In the genomic region with DNA sequence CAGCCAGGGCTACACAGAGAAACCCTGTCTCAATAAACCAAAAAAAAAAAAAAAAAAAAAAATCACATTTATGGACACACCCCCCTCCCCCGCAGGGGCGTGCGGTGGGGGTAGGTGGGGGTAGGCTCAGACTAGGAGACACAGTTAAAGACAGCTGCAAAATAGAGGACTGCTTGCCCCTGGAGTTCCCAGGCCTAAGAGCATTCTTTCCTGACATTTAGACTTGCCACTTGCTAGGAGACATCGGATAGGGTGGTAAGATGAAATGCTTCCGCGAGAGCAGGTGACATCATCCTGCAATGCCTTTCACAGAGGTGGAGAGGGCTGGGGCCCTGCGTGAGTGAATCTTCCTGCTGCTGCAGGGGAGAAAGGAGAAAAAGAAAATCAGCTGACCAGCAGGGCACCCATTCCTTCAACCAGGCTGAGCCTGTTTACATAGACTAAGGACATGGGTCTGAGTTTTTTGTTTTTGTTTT, we compare ENCODE assay signal across 11 mouse cellular contexts. TPM values are rescaled to one million over a fixed set of nuclear protein-coding genes. Genes with fewer than 3 reads are reported as not detected.
DNase-seq lines count a peak whose midpoint lies in the region; ATAC-seq and TF ChIP-seq lines count a peak whose summit lies in the region.
"Had no signal": no experiment of that assay in that cellular context is flagged by ENCODE, and none has a peak within 500 bp of the region (broad histone marks: within the 10 kb centered on the region; RNA-seq: fewer than 3 reads in every experiment).

No protein-coding gene starts in this region.

- 31% methylated on average over 7 of the region's 7 CpGs for WGBS in hindbrain, embryonic 10.5 days
- 34% methylated on average over 7 of the region's 7 CpGs for WGBS in hindbrain, embryonic 11.5 days
- WGBS in hindbrain, embryonic 14.5 days = 38% methylated on average over 7 of the region's 7 CpGs
- WGBS in heart, embryonic 10.5 days = 14% methylated on average over 7 of the region's 7 CpGs

- peak; percentile 59; the same call in 1 of the 2 replicates for TF ChIP-seq EP300 in ES-Bruce4 (IDR thresholded peaks at IDR 0.05; ENCODE audit: insufficient read depth, low read depth, low read length)

- H3K4me3 ChIP-seq in hindbrain, embryonic 10.5 days = no peak overlapping the region
- H3K4me3 ChIP-seq in hindbrain, embryonic 11.5 days (ENCODE audit: low read depth, low read length) = no peak overlapping the region
- H3K4me3 ChIP-seq in ES-Bruce4 (ENCODE audit: low read depth, low read length) = no peak overlapping the region
- no peak overlapping the region for H3K4me3 ChIP-seq in hindbrain, embryonic 14.5 days (replicated peaks; ENCODE audit: low read length)
- H3K4me3 ChIP-seq in heart, embryonic 10.5 days = no peak overlapping the region

- H3K4me1 ChIP-seq in hindbrain, embryonic 10.5 days (replicated peaks) = peaks cover 71% of the 10 kb centered on the region
- H3K4me1 ChIP-seq in hindbrain, embryonic 11.5 days (replicated peaks; ENCODE audit: control insufficient read depth, insufficient read depth, low read length) = peaks cover 12% of the 10 kb centered on the region
- peaks cover 13% of the 10 kb centered on the region for H3K4me1 ChIP-seq in ES-Bruce4 (ENCODE audit: control insufficient read depth, insufficient read depth, low read length)
- peaks cover 51% of the 10 kb centered on the region for H3K4me1 ChIP-seq in hindbrain, embryonic 14.5 days (replicated peaks; ENCODE audit: control insufficient read depth, insufficient read depth, low read length)
- H3K4me1 ChIP-seq in heart, embryonic 10.5 days = peaks cover 64% of the 10 kb centered on the region

- H3K4me2 ChIP-seq in hindbrain, embryonic 11.5 days (replicated peaks; ENCODE audit: low read depth, low read length) = no peak overlapping the region
- H3K4me2 ChIP-seq in hindbrain, embryonic 14.5 days (replicated peaks) = no peak overlapping the region

- no peaks in the 10 kb centered on the region for H3K9me3 ChIP-seq in hindbrain, embryonic 10.5 days
- H3K9me3 ChIP-seq in hindbrain, embryonic 11.5 days (ENCODE audit: control insufficient read depth, low read length) = no peaks in the 10 kb centered on the region
- H3K9me3 ChIP-seq in ES-Bruce4 (replicated peaks; ENCODE audit: control insufficient read depth, insufficient read depth, low read length, poor library complexity, severe bottlenecking) = no peaks in the 10 kb centered on the region
- no peaks in the 10 kb centered on the region for H3K9me3 ChIP-seq in hindbrain, embryonic 14.5 days (ENCODE audit: control insufficient read depth, low read length)
- H3K9me3 ChIP-seq in heart, embryonic 10.5 days = no peaks in the 10 kb centered on the region
- H3K9me3 ChIP-seq: embryonic facial prominence, embryonic 15.5 days had no signal

- peaks cover 4% of the 10 kb centered on the region; the same call in 1 of the 2 replicates for H3K36me3 ChIP-seq in hindbrain, embryonic 10.5 days
- no peaks in the 10 kb centered on the region for H3K36me3 ChIP-seq in hindbrain, embryonic 11.5 days (ENCODE audit: control insufficient read depth, insufficient read depth, low read length)
- H3K36me3 ChIP-seq in ES-Bruce4 (ENCODE audit: control insufficient read depth, insufficient read depth, low read length, poor library complexity, severe bottlenecking) = peaks cover 13% of the 10 kb centered on the region
- peaks cover 4% of the 10 kb centered on the region; the same call in 1 of the 2 replicates for H3K36me3 ChIP-seq in hindbrain, embryonic 14.5 days (replicated peaks; ENCODE audit: control insufficient read depth, insufficient read depth)
- H3K36me3 ChIP-seq in heart, embryonic 10.5 days = peaks cover 9% of the 10 kb centered on the region; the same call in 1 of the 2 replicates
- H3K36me3 ChIP-seq: embryonic facial prominence, embryonic 15.5 days had no signal

- no peak for ATAC-seq in hindbrain, embryonic 11.5 days (ENCODE audit: low FRiP score)
- no peak for ATAC-seq in hindbrain, embryonic 14.5 days (ENCODE audit: low FRiP score)

- H3K27ac ChIP-seq in hindbrain, embryonic 10.5 days = peak overlapping the region; percentile 96
- no peak overlapping the region for H3K27ac ChIP-seq in hindbrain, embryonic 11.5 days (ENCODE audit: low read depth, low read length)
- H3K27ac ChIP-seq in ES-Bruce4 (ENCODE audit: insufficient read depth, low read length) = peak overlapping the region; percentile 4; the same call in 1 of the 2 replicates
- H3K27ac ChIP-seq in hindbrain, embryonic 14.5 days = 0 out of 2 replicates have a peak overlapping the region, but pooled peaks have one; percentile 86
- H3K27ac ChIP-seq in heart, embryonic 10.5 days = no peak overlapping the region
- H3K27ac ChIP-seq: kidney, postnatal 0 days had no signal

- no peak for TF ChIP-seq CTCF in ES-Bruce4 (IDR thresholded peaks at IDR 0.05; ENCODE audit: low read depth, low read length)

- H3K27me3 ChIP-seq in hindbrain, embryonic 10.5 days (ENCODE audit: insufficient read depth, poor library complexity, severe bottlenecking) = peaks cover 16% of the 10 kb centered on the region
- no peaks in the 10 kb centered on the region for H3K27me3 ChIP-seq in hindbrain, embryonic 11.5 days (ENCODE audit: control insufficient read depth, insufficient read depth, low read length)
- no peaks in the 10 kb centered on the region for H3K27me3 ChIP-seq in ES-Bruce4 (ENCODE audit: control insufficient read depth, insufficient read depth, low read length, poor library complexity, severe bottlenecking)
- no peaks in the 10 kb centered on the region for H3K27me3 ChIP-seq in hindbrain, embryonic 14.5 days (ENCODE audit: control insufficient read depth, insufficient read depth, low read length)
- peaks cover 27% of the 10 kb centered on the region for H3K27me3 ChIP-seq in heart, embryonic 10.5 days (ENCODE audit: insufficient read depth, poor library complexity, severe bottlenecking)
- H3K27me3 ChIP-seq: embryonic facial prominence, embryonic 15.5 days had no signal

- DNase-seq in hindbrain, embryonic 10.5 days (ENCODE audit: low spot score) = peak; percentile 19
- DNase-seq in hindbrain, embryonic 11.5 days (ENCODE audit: low spot score) = no peak
- DNase-seq in 416B (ENCODE audit: low read depth) = peak; percentile 58
- DNase-seq in hindbrain, embryonic 14.5 days (ENCODE audit: low spot score) = no peak
- DNase-seq in spleen, adult 18-20 months = no peak
- DNase-seq in heart, embryonic 10.5 days (ENCODE audit: low spot score) = no peak
- DNase-seq in urinary bladder, postnatal 36 days (ENCODE audit: low spot score in 2 of 2) = no peak
- DNase-seq: lung, adult 18-20 months had no signal

- TF ChIP-seq POLR2A in ES-Bruce4 (IDR thresholded peaks at IDR 0.05; ENCODE audit: insufficient read depth, low read length) = no peak

- no peak overlapping the region for H3K9ac ChIP-seq in hindbrain, embryonic 11.5 days (ENCODE audit: low read depth, low read length)
- 0 out of 2 replicates have a peak overlapping the region, but pooled peaks have one; percentile 4 for H3K9ac ChIP-seq in ES-Bruce4 (ENCODE audit: low read depth, poor library complexity, severe bottlenecking)
- no peak overlapping the region for H3K9ac ChIP-seq in hindbrain, embryonic 14.5 days
- H3K9ac ChIP-seq: embryonic facial prominence, embryonic 15.5 days had no signal

RNA-seq across cellular contexts. Expression of a gene that starts 2.0 kb away (rescaled TPM):
- 37.5 and 37.6 TPM in 2 replicates for polyA plus RNA-seq in hindbrain, embryonic 10.5 days (2016; fragmentation: Nextera tagmentation; extraction: Ambion mirVana)
- 4.6 and 5.5 TPM in 2 replicates for polyA plus RNA-seq in hindbrain, embryonic 11.5 days (2014; fragmentation: Nextera tagmentation; extraction: Ambion mirVana)
- polyA plus RNA-seq in ES-Bruce4 (2011; ENCODE audit: insufficient read depth, insufficient read length, low read depth, missing spikeins) = 172 and 176 TPM in 2 replicates
- 8.8 and 10.5 TPM in 2 replicates for polyA plus RNA-seq in hindbrain, embryonic 14.5 days (2014; fragmentation: Nextera tagmentation; extraction: Ambion mirVana)
- 17.6 and 32.8 TPM in 2 replicates for polyA plus RNA-seq in heart, embryonic 10.5 days (2016; fragmentation: Nextera tagmentation; extraction: Ambion mirVana)

RNA-seq across cellular contexts. Expression of a gene that starts 49.0 kb away (rescaled TPM):
- polyA plus RNA-seq in hindbrain, embryonic 10.5 days (2016; fragmentation: Nextera tagmentation; extraction: Ambion mirVana) = 35.8 and 37.0 TPM in 2 replicates
- 41.1 and 42.9 TPM in 2 replicates for polyA plus RNA-seq in hindbrain, embryonic 11.5 days (2014; fragmentation: Nextera tagmentation; extraction: Ambion mirVana)
- 52.9 and 53.7 TPM in 2 replicates for polyA plus RNA-seq in ES-Bruce4 (2011; ENCODE audit: insufficient read depth, insufficient read length, low read depth, missing spikeins)
- 45.6 and 45.9 TPM in 2 replicates for polyA plus RNA-seq in hindbrain, embryonic 14.5 days (2014; fragmentation: Nextera tagmentation; extraction: Ambion mirVana)
- polyA plus RNA-seq in heart, embryonic 10.5 days (2016; fragmentation: Nextera tagmentation; extraction: Ambion mirVana) = 33.0 and 36.2 TPM in 2 replicates

RNA-seq across cellular contexts. Expression of a gene that starts 49.3 kb away (rescaled TPM):
- 111 and 114 TPM in 2 replicates for polyA plus RNA-seq in hindbrain, embryonic 10.5 days (2016; fragmentation: Nextera tagmentation; extraction: Ambion mirVana)
- polyA plus RNA-seq in hindbrain, embryonic 11.5 days (2014; fragmentation: Nextera tagmentation; extraction: Ambion mirVana) = 97.1 and 115 TPM in 2 replicates
- polyA plus RNA-seq in ES-Bruce4 (2011; ENCODE audit: insufficient read depth, insufficient read length, low read depth, missing spikeins) = 22.7 and 24.4 TPM in 2 replicates
- 94.2 and 110 TPM in 2 replicates for polyA plus RNA-seq in hindbrain, embryonic 14.5 days (2014; fragmentation: Nextera tagmentation; extraction: Ambion mirVana)
- 93.3 and 94.6 TPM in 2 replicates for polyA plus RNA-seq in heart, embryonic 10.5 days (2016; fragmentation: Nextera tagmentation; extraction: Ambion mirVana)

Comparison
In these comparisons a context has a peak if more than half of its experiments do, and no peak if none do; other contexts are left out.
1. DNase-seq: peak in hindbrain, embryonic 10.5 days (single experiment) and 416B (single experiment); none in hindbrain, embryonic 11.5 days (single experiment), hindbrain, embryonic 14.5 days (single experiment), spleen, adult 18-20 months (0 of 2), heart, embryonic 10.5 days (single experiment) and urinary bladder, postnatal 36 days (0 of 2).
2. H3K27ac ChIP-seq: peak in hindbrain, embryonic 10.5 days (single experiment), ES-Bruce4 (single experiment) and hindbrain, embryonic 14.5 days (single experiment); none in hindbrain, embryonic 11.5 days (single experiment) and heart, embryonic 10.5 days (single experiment).